Mouse (Mus musculus) macrophage (primary cell): ENCODE results near the gene Tet2. TPM values are rescaled to one million over a fixed set of nuclear protein-coding genes. Genes with fewer than 3 reads are reported as not detected.
"Not testable (repeated sequence)": the region's sequence is repeated elsewhere in the genome, so short reads cannot be mapped to it uniquely, and the experiment has no call there.

Source experiments
- H3K27ac ChIP-seq: fragments of 350-480 bp; formaldehyde crosslinking; 2 replicates; pipeline ENCODE4 v1.9.0; 2021
- H3K36me3 ChIP-seq: fragments of 350-480 bp; formaldehyde crosslinking; 2 replicates; pipeline ENCODE4 v1.9.0; 2021; ENCODE audit errors: inconsistent target
- H3K4me3 ChIP-seq: fragments of 350-480 bp; formaldehyde crosslinking; 2 replicates; pipeline ENCODE4 v1.9.0; 2021; ENCODE audit errors: inconsistent target
- H3K79me2 ChIP-seq: fragments of 350-480 bp; formaldehyde crosslinking; 2 replicates; pipeline ENCODE4 v1.9.0; 2021; ENCODE audit errors: inconsistent target
- WGBS: methylation state at CpG from one replicate; pipeline ENCODE4 v1.1.7; 2026; ENCODE audit warnings: inconsistent platforms; ENCODE audit not compliant: missing documents; 5-methylcytosine and 5-hydroxymethylcytosine counted together
- polyA plus RNA-seq: library from polyadenylated mRNA; stranded (reverse); fragments of 250-400 nt; gene quantifications from 3 replicates; pipeline ENCODE4 v1.2.4, GENCODE M21; 2018; ENCODE audit warnings: inconsistent platforms
- total RNA-seq, 78 experiments: library from RNA; depleted of rRNA; stranded (reverse); fragments of 250-400 nt; gene quantifications; 1 replicate in 9 of 78; 2 replicates in 24 of 78; 3 replicates in 43 of 78; 4 replicates in 2 of 78; pipeline ENCODE4 v1.2.4; 2018; ENCODE audit warnings: inconsistent platforms in 56 of 78

The Tet2 gene
- total RNA-seq (2018; cell fraction: chromatin; rRNA removed) = 1,000 to 10,000 TPM in 1 of 26 experiments, 100 to 1,000 TPM in 25; 342 to 1,153 (median 525) TPM
- 10 to 100 TPM; 13.8 to 42.5 (median 25.0) TPM for total RNA-seq (2018; cell fraction: cytosol; rRNA removed)
- 1,000 to 10,000 TPM in 1 of 26 experiments, 100 to 1,000 TPM in 25; 179 to 1,389 (median 338) TPM for total RNA-seq (2018; cell fraction: nucleus; rRNA removed)
- polyA plus RNA-seq = 8.2 to 13.8 TPM (median 13.5 TPM) in 3 replicates

- no peaks in the 10 kb centered on the region for H3K36me3 ChIP-seq
- peaks cover 43% of the 10 kb centered on the region for H3K79me2 ChIP-seq
- WGBS = under 1% methylated on average over 55 of the region's 73 CpGs
- peak within 1 kb of the TSS; percentile 87 for H3K4me3 ChIP-seq
- H3K27ac ChIP-seq = peak within 1 kb of the TSS; percentile 84
Observed at GRCm38 (mm10) chr3:133544551-133545303, at the start of gene Tet2. Tet2 (minus strand) TSS chr3:133545139.

- H3K27ac ChIP-seq, H3K4me3 ChIP-seq, H3K79me2 ChIP-seq, H3K36me3 ChIP-seq: not testable (repeated sequence)
- WGBS = 86% methylated on average over 2 of the region's 2 CpGs
Observed at GRCm38 (mm10) chr3:133592995-133593394, 48.1 kb upstream of the Tet2 start.

- 92% methylated on average over 7 of the region's 7 CpGs for WGBS
- Histone ChIP-seq H3K36me3 (no peaks in the 10 kb centered on the region), H3K27ac (no peak overlapping the region), H3K4me3 (no peak overlapping the region), H3K79me2 (no peaks in the 10 kb centered on the region)
Observed at GRCm38 (mm10) chr3:133590506-133591152, 45.7 kb upstream of the Tet2 start.

GRCm38 (mm10) chr3:133585010-133585409 lies 40.1 kb upstream of the Tet2 start:
- Histone ChIP-seq H3K79me2 (no peaks in the 10 kb centered on the region), H3K36me3 (no peaks in the 10 kb centered on the region), H3K27ac (peak overlapping the region; percentile 12; the same call in 1 of the 2 replicates), H3K4me3 (no peak overlapping the region)
- WGBS = 26% methylated on average over 2 of the region's 2 CpGs

GRCm38 (mm10) chr3:133583411-133584025 lies 38.6 kb upstream of the Tet2 start:
- peak overlapping the region; percentile 79 for H3K27ac ChIP-seq
- no peak overlapping the region for H3K4me3 ChIP-seq

GRCm38 (mm10) chr3:133582969-133583368 lies 38.0 kb upstream of the Tet2 start:
- Histone ChIP-seq H3K36me3 (no peaks in the 10 kb centered on the region), H3K27ac (peak overlapping the region; percentile 79), H3K79me2 (no peaks in the 10 kb centered on the region), H3K4me3 (no peak overlapping the region)
- 4% methylated on average over 4 of the region's 4 CpGs for WGBS

More at GRCm38 (mm10) chr3:133583411-133584025, 38.6 kb upstream of the Tet2 start:
- no peaks in the 10 kb centered on the region for H3K36me3 ChIP-seq
- no peaks in the 10 kb centered on the region for H3K79me2 ChIP-seq
- WGBS = 11% methylated on average over 8 of the region's 9 CpGs

GRCm38 (mm10) chr3:133582096-133582495 lies 37.2 kb upstream of the Tet2 start:
- H3K27ac ChIP-seq = no peak overlapping the region
- no peaks in the 10 kb centered on the region for H3K79me2 ChIP-seq
- WGBS = 71% methylated on average over 5 of the region's 5 CpGs
- no peak overlapping the region for H3K4me3 ChIP-seq
- H3K36me3 ChIP-seq = no peaks in the 10 kb centered on the region

- 69% methylated on average over 4 of the region's 4 CpGs for WGBS
- Histone ChIP-seq H3K27ac (no peak overlapping the region), H3K79me2 (no peaks in the 10 kb centered on the region), H3K36me3 (no peaks in the 10 kb centered on the region), H3K4me3 (no peak overlapping the region)
Observed at GRCm38 (mm10) chr3:133581541-133581940, 36.6 kb upstream of the Tet2 start.

- Histone ChIP-seq H3K4me3 (no peak overlapping the region), H3K27ac (no peak overlapping the region), H3K36me3 (no peaks in the 10 kb centered on the region), H3K79me2 (no peaks in the 10 kb centered on the region)
- WGBS = 90% methylated on average over 9 of the region's 9 CpGs
Observed at GRCm38 (mm10) chr3:133579671-133580070, 34.7 kb upstream of the Tet2 start.

GRCm38 (mm10) chr3:133579140-133579539 lies 34.2 kb upstream of the Tet2 start:
- 97% methylated on average over 9 of the region's 9 CpGs for WGBS
- Histone ChIP-seq H3K36me3 (no peaks in the 10 kb centered on the region), H3K4me3 (no peak overlapping the region), H3K79me2 (no peaks in the 10 kb centered on the region), H3K27ac (no peak overlapping the region)

GRCm38 (mm10) chr3:133574969-133575368 lies 30.0 kb upstream of the Tet2 start:
- Histone ChIP-seq H3K27ac (no peak overlapping the region), H3K4me3 (no peak overlapping the region), H3K36me3 (no peaks in the 10 kb centered on the region), H3K79me2 (no peaks in the 10 kb centered on the region)
- WGBS = 66% methylated on average over 6 of the region's 6 CpGs

- 91% methylated on average over 5 of the region's 5 CpGs for WGBS
- Histone ChIP-seq H3K36me3 (no peaks in the 10 kb centered on the region), H3K4me3 (no peak overlapping the region), H3K27ac (no peak overlapping the region), H3K79me2 (no peaks in the 10 kb centered on the region)
Observed at GRCm38 (mm10) chr3:133571961-133572360, 27.0 kb upstream of the Tet2 start.

GRCm38 (mm10) chr3:133563503-133564205 lies 18.7 kb upstream of the Tet2 start:
- Histone ChIP-seq H3K4me3 (no peak overlapping the region), H3K36me3 (no peaks in the 10 kb centered on the region), H3K27ac (no peak overlapping the region), H3K79me2 (no peaks in the 10 kb centered on the region)
- 84% methylated on average over 2 of the region's 2 CpGs for WGBS

GRCm38 (mm10) chr3:133559413-133560114 lies 14.6 kb upstream of the Tet2 start:
- Histone ChIP-seq H3K27ac (no peak overlapping the region), H3K4me3 (no peak overlapping the region), H3K79me2 (no peaks in the 10 kb centered on the region), H3K36me3 (no peaks in the 10 kb centered on the region)
- 93% methylated on average over 6 of the region's 6 CpGs for WGBS
